Mouse (Mus musculus): ENCODE results near the gene Fthl17f.
"Not testable (repeated sequence)": the region's sequence is repeated elsewhere in the genome, so short reads cannot be mapped to it uniquely, and the experiment has no call there.

Fthl17f gene

GRCm38 (mm10) chrX:9062715-9063114, at the start of gene Fthl17f:
Gene Fthl17f (plus strand): TSS chrX:9063015.
- in situ Hi-C loops (cut with MboI) = not testable (repeated sequence)

- in situ Hi-C loops (cut with MboI) = no loop called here
Observed at GRCm38 (mm10) chrX:9016079-9016478, 46.7 kb upstream of the Fthl17f start.

DNA sequence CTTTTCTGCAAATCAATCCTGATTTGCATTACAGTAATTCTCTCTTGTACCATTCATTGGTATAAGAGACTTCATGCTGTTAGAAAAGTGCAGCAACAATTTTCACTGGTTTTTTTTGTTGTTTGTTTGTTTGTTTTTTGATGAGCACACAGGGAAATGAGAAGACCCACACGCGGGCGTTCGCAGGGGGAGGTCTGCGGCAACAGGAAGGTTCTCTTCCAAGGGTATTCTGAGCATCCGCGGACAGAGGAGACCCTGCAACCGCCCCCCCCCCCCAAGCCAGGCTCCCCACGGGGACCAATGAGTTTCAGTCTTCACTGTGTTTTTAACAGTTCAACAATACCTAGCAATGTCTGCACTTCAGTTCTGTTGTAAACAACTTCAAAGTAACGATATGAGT, 43.3 kb upstream of the Fthl17f start:
- in situ Hi-C loops (cut with MboI) = no loop called here

DNA sequence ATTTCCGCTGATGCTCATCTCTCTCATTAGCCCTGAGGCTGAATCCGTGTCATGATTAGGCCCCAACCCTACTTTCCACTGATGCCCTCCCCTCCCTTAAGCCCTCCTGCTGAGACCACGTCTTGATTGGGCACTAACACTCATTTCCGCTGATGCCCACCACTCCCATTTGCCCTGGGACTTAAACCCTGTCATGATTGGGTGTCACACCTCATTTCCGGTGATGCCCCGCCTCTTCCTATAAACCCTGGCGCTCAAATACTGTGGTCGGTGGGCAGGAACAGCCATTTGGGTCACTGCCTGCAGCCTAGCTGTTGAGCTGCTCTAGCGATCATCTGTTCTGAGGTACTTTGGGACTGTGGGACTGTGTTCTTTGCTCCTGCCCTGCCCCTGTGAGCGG, 29.6 kb upstream of the Fthl17f start, which contains the start of gene Fthl17e:
Gene Fthl17e, plus strand, starts transcription at position 301 of the 400 bp plus-strand sequence.
- in situ Hi-C loops (cut with MboI) = not testable (repeated sequence)

DNA sequence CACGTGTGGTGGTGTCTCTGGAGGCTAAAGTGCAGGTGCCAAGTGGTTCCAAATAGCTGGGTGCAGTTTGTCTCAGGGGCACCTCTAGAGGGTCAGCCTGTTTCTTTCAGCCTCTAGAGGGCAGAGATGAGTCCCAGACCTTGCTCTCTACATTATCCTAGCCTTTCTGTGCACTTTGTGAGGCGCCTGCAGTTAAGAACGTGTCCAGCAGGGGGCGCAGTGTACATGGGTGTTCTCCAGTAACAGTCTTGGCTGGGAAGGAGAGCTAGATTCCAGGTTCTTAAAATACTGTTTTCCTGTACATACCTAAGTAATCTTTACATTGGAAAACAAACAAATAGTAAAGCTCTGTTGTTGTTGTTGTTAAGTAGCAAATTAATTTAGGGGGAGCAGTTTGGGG, 21.2 kb upstream of the Fthl17f start:
- in situ Hi-C loops (cut with MboI) = not testable (repeated sequence)

GRCm38 (mm10) chrX:9060952-9061351, 1.9 kb upstream of the Fthl17f start:
- in situ Hi-C loops (cut with MboI) = not testable (repeated sequence)

GRCm38 (mm10) chrX:9062101-9062500, 714 bp upstream of the Fthl17f start:
- in situ Hi-C loops (cut with MboI) = no loop called here

DNA sequence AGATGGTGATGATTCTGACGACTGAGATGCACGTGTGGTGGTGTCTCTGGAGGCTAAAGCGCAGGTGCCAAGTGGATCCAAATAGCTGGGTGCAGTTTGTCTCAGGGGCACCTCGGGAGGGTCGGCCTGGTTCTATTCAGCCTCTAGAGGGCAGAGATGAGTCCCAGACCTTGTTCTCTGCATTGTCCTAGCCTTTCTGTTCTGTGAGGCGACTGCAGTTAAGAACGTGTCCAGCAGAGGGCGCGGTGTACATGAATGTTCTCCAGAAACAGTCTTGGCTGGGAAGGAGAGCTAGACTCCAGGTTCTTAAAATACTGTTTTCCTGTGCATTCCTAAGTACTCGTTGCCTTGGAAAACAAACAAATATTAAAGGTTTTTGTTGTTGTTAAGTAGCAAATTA, 14.9 kb downstream of the Fthl17f start:
- in situ Hi-C loops (cut with MboI) = not testable (repeated sequence)

- in situ Hi-C loops (cut with MboI) = not testable (repeated sequence)
Observed at GRCm38 (mm10) chrX:9095066-9095465, 32.3 kb downstream of the Fthl17f start.

GRCm38 (mm10) chrX:9104262-9104661, 41.4 kb downstream of the Fthl17f start, which contains the start of gene 4930402K13Rik:
Gene 4930402K13Rik (plus strand): TSS chrX:9104562.
- in situ Hi-C loops (cut with MboI) = no loop called here

DNA sequence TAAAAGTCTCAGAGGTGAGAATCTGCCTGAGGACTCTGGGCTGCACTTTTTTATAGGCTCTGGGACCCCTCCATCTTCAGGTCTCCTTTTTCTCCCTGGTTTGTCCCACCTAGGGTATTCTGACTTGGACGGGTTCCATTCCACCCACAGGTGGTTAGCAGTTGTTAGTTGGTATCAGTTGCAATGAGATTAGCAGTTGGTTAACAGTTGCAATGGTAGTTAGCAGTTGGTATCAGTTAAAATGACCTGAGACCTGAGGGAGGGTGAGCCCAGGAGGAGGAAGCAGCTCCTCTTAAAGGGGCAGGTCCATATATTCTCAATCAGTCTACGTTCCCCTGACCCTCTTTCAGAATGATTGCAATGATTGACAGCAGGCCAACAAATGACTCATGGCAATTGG, 47.6 kb downstream of the Fthl17f start:
- in situ Hi-C loops (cut with MboI) = no loop called here
